Mouse (Mus musculus): ENCODE data around the gene Capn11. TPM values are rescaled to one million over a fixed set of nuclear protein-coding genes. Genes with fewer than 3 reads are reported as not detected.

The Capn11 gene
- total and polyA plus RNA-seq, 2 experiments from 2014 or later, result 1.3 to 1.5 TPM

- Histone ChIP-seq H3K9ac (no peak overlapping the region), H3K27ac (ENCODE audit: low read depth, low read length) (no peak overlapping the region), H3K4me3 (ENCODE audit: low read depth, low read length) (no peak overlapping the region), H3K9me3 (ENCODE audit: low read length) (no peaks in the 10 kb centered on the region), H3K4me2 (ENCODE audit: low read depth) (no peak overlapping the region), H3K4me1 (ENCODE audit: insufficient read depth) (peaks cover 3% of the 10 kb centered on the region; the same call in 1 of the 2 replicates), H3K27me3 (ENCODE audit: insufficient read depth, low read length) (no peaks in the 10 kb centered on the region), H3K36me3 (ENCODE audit: insufficient read depth) (no peaks in the 10 kb centered on the region)
- no peak for TF ChIP-seq CTCF (IDR thresholded peaks at IDR 0.05; ENCODE audit: low read depth)
- ATAC-seq (no peak), DNase-seq (no peak)
- 90% methylated on average over 5 of the region's 5 CpGs for WGBS
Measured at GRCm38 (mm10) chr17:45692159-45692558, 33.0 kb upstream of the Capn11 start.

- peaks cover 6% of the 10 kb centered on the region; the same call in 1 of the 2 replicates for H3K4me1 ChIP-seq (ENCODE audit: insufficient read depth)
- 90% methylated on average over 4 of the region's 4 CpGs for WGBS
- no peaks in the 10 kb centered on the region for H3K27me3 ChIP-seq (ENCODE audit: insufficient read depth, low read length)
- H3K27ac ChIP-seq (ENCODE audit: low read depth, low read length), result no peak overlapping the region
- no peak overlapping the region for H3K4me3 ChIP-seq (ENCODE audit: low read depth, low read length)
- no peak overlapping the region for H3K9ac ChIP-seq
- ATAC-seq (no peak), DNase-seq (no peak)
- no peak overlapping the region for H3K4me2 ChIP-seq (ENCODE audit: low read depth)
- H3K9me3 ChIP-seq (ENCODE audit: low read length), result no peaks in the 10 kb centered on the region
- no peaks in the 10 kb centered on the region for H3K36me3 ChIP-seq (ENCODE audit: insufficient read depth)
- no peak for TF ChIP-seq CTCF (IDR thresholded peaks at IDR 0.05; ENCODE audit: low read depth)
Measured at GRCm38 (mm10) chr17:45690044-45690443, 30.9 kb upstream of the Capn11 start.

- no peak overlapping the region for H3K4me3 ChIP-seq (ENCODE audit: low read depth, low read length)
- TF ChIP-seq CTCF (IDR thresholded peaks at IDR 0.05; ENCODE audit: low read depth), result no peak
- H3K4me2 ChIP-seq (ENCODE audit: low read depth), result no peak overlapping the region
- H3K9ac ChIP-seq, result no peak overlapping the region
- DNase-seq (no peak), ATAC-seq (no peak)
- H3K27me3 ChIP-seq (ENCODE audit: insufficient read depth, low read length), result no peaks in the 10 kb centered on the region
- peaks cover 11% of the 10 kb centered on the region; the same call in 1 of the 2 replicates for H3K4me1 ChIP-seq (ENCODE audit: insufficient read depth)
- H3K9me3 ChIP-seq (ENCODE audit: low read length), result no peaks in the 10 kb centered on the region
- 94% methylated on average over 9 of the region's 9 CpGs for WGBS
- H3K27ac ChIP-seq (ENCODE audit: low read depth, low read length), result no peak overlapping the region
- H3K36me3 ChIP-seq (ENCODE audit: insufficient read depth), result no peaks in the 10 kb centered on the region
Measured at GRCm38 (mm10) chr17:45689120-45689519, 30.0 kb upstream of the Capn11 start.

GRCm38 (mm10) chr17:45686716-45687115 lies 27.6 kb upstream of the Capn11 start, which contains the start of gene Tmem63b:
Tmem63b (minus strand) TSS chr17:45686905.
- WGBS, result 5% methylated on average over 12 of the region's 12 CpGs
- no peaks in the 10 kb centered on the region for H3K9me3 ChIP-seq (ENCODE audit: low read length)
- peak within 1 kb of the TSS; percentile 83 for H3K4me2 ChIP-seq (ENCODE audit: low read depth)
- peak within 1 kb of the TSS; percentile 78 for H3K4me3 ChIP-seq (ENCODE audit: low read depth, low read length)
- no peaks in the 10 kb centered on the region for H3K36me3 ChIP-seq (ENCODE audit: insufficient read depth)
- peak within 1 kb of the TSS; percentile 84 for H3K27ac ChIP-seq (ENCODE audit: low read depth, low read length)
- peak within 1 kb of the TSS; percentile 89 for H3K9ac ChIP-seq
- ATAC-seq (peak; percentile 9; the same call in 1 of the 2 replicates), DNase-seq (no peak)
- no peaks in the 10 kb centered on the region for H3K27me3 ChIP-seq (ENCODE audit: insufficient read depth, low read length)
- H3K4me1 ChIP-seq (ENCODE audit: insufficient read depth), result peaks cover 11% of the 10 kb centered on the region; the same call in 1 of the 2 replicates
- TF ChIP-seq CTCF (IDR thresholded peaks at IDR 0.05; ENCODE audit: low read depth), result no peak

- H3K27me3 ChIP-seq (ENCODE audit: insufficient read depth, low read length), result no peaks in the 10 kb centered on the region
- H3K27ac ChIP-seq (ENCODE audit: low read depth, low read length), result peak within 1 kb of the TSS; percentile 84
- WGBS, result 0% methylated on average over 31 of the region's 50 CpGs
- H3K9me3 ChIP-seq (ENCODE audit: low read length), result no peaks in the 10 kb centered on the region
- no peaks in the 10 kb centered on the region for H3K36me3 ChIP-seq (ENCODE audit: insufficient read depth)
- H3K4me2 ChIP-seq (ENCODE audit: low read depth), result peak within 1 kb of the TSS; percentile 83
- peak; percentile 28; the same call in 1 of the 2 replicates for TF ChIP-seq CTCF (IDR thresholded peaks at IDR 0.05; ENCODE audit: low read depth)
- peak within 1 kb of the TSS; percentile 89 for H3K9ac ChIP-seq
- peaks cover 11% of the 10 kb centered on the region; the same call in 1 of the 2 replicates for H3K4me1 ChIP-seq (ENCODE audit: insufficient read depth)
- DNase-seq (peak; percentile 99), ATAC-seq (peak; percentile 86)
- H3K4me3 ChIP-seq (ENCODE audit: low read depth, low read length), result peak within 1 kb of the TSS; percentile 78
Measured at GRCm38 (mm10) chr17:45686093-45686619, 27.0 kb upstream of the Capn11 start, which contains the start of gene Mrpl14. Mrpl14 (plus strand) TSS chr17:45686322.

- 2% methylated on average over 55 of the region's 58 CpGs for WGBS
- no peaks in the 10 kb centered on the region for H3K9me3 ChIP-seq (ENCODE audit: low read length)
- ATAC-seq, result peak; percentile 39
Measured at GRCm38 (mm10) chr17:45685171-45686092, 26.3 kb upstream of the Capn11 start.

More at GRCm38 (mm10) chr17:45685171-45686092, 26.3 kb upstream of the Capn11 start:
- Histone ChIP-seq H3K4me2 (ENCODE audit: low read depth) (peak overlapping the region; percentile 81), H3K27me3 (ENCODE audit: insufficient read depth, low read length) (no peaks in the 10 kb centered on the region), H3K9ac (peak overlapping the region; percentile 89), H3K4me1 (ENCODE audit: insufficient read depth) (peaks cover 16% of the 10 kb centered on the region; the same call in 1 of the 2 replicates), H3K36me3 (ENCODE audit: insufficient read depth) (no peaks in the 10 kb centered on the region), H3K27ac (ENCODE audit: low read depth, low read length) (peak overlapping the region; percentile 84), H3K4me3 (ENCODE audit: low read depth, low read length) (peak overlapping the region; percentile 78)
- DNase-seq, result peak; percentile 67
- no peak for TF ChIP-seq CTCF (IDR thresholded peaks at IDR 0.05; ENCODE audit: low read depth)

Measured in forebrain, postnatal 0 days (tissue).